Mouse (Mus musculus): ENCODE data around the gene Idh3b. TPM values are rescaled to one million over a fixed set of nuclear protein-coding genes. Genes with fewer than 3 reads are reported as not detected.

Gene Idh3b
- polyA plus RNA-seq, 1 experiment from 2014 or later: 117 TPM

GRCm38 (mm10) chr2:130265520-130265919, 18.8 kb downstream of the Idh3b start:
- 19% methylated on average over 1 of the region's 1 CpGs for WGBS (ENCODE audit: insufficient replicate concordance)
- H3K9me3 ChIP-seq (replicated peaks): no peaks in the 10 kb centered on the region
- peak; percentile 82 for ATAC-seq (ENCODE audit: low read depth)
- peak overlapping the region; percentile 76 for H3K27ac ChIP-seq
- peak overlapping the region; percentile 48 for H3K4me3 ChIP-seq (replicated peaks)
- peak overlapping the region; percentile 68 for H3K4me2 ChIP-seq
- peak overlapping the region; percentile 69 for H3K9ac ChIP-seq
- no peaks in the 10 kb centered on the region for H3K27me3 ChIP-seq
- H3K4me1 ChIP-seq (replicated peaks): peaks cover 79% of the 10 kb centered on the region
- peak; percentile 73 for DNase-seq
- no peaks in the 10 kb centered on the region for H3K36me3 ChIP-seq

- 0% methylated on average over 2 of the region's 2 CpGs for WGBS (ENCODE audit: insufficient replicate concordance)
- DNase-seq (peak; percentile 58), ATAC-seq (ENCODE audit: low read depth) (peak; percentile 91)
- Histone ChIP-seq H3K4me3 (replicated peaks) (peak overlapping the region; percentile 14; the same call in 1 of the 2 replicates), H3K36me3 (no peaks in the 10 kb centered on the region), H3K9ac (peak overlapping the region; percentile 40), H3K27me3 (no peaks in the 10 kb centered on the region), H3K4me1 (replicated peaks) (peaks cover 72% of the 10 kb centered on the region), H3K4me2 (peak overlapping the region; percentile 68), H3K27ac (peak overlapping the region; percentile 74), H3K9me3 (replicated peaks) (no peaks in the 10 kb centered on the region)
Observed at GRCm38 (mm10) chr2:130262398-130262797, 21.9 kb downstream of the Idh3b start.

- no peaks in the 10 kb centered on the region for H3K36me3 ChIP-seq
- H3K27me3 ChIP-seq: no peaks in the 10 kb centered on the region
- peak overlapping the region; percentile 39; the same call in 1 of the 2 replicates for H3K9ac ChIP-seq
- 15% methylated on average over 2 of the region's 2 CpGs for WGBS (ENCODE audit: insufficient replicate concordance)
- peaks cover 72% of the 10 kb centered on the region for H3K4me1 ChIP-seq (replicated peaks)
- peak overlapping the region; percentile 14; the same call in 1 of the 2 replicates for H3K4me3 ChIP-seq (replicated peaks)
- ATAC-seq (ENCODE audit: low read depth) (peak; percentile 57), DNase-seq (no peak)
- H3K9me3 ChIP-seq (replicated peaks): no peaks in the 10 kb centered on the region
- peak overlapping the region; percentile 68 for H3K4me2 ChIP-seq
- H3K27ac ChIP-seq: peak overlapping the region; percentile 70
Observed at GRCm38 (mm10) chr2:130261914-130262313, 22.4 kb downstream of the Idh3b start.

- ATAC-seq (ENCODE audit: low read depth) (no peak), DNase-seq (no peak)
- Histone ChIP-seq H3K27me3 (no peaks in the 10 kb centered on the region), H3K9me3 (replicated peaks) (no peaks in the 10 kb centered on the region), H3K4me3 (replicated peaks) (no peak overlapping the region), H3K9ac (peak overlapping the region; percentile 42), H3K4me1 (replicated peaks) (peaks cover 63% of the 10 kb centered on the region), H3K27ac (peak overlapping the region; percentile 70), H3K4me2 (peak overlapping the region; percentile 68), H3K36me3 (no peaks in the 10 kb centered on the region)
- 63% methylated on average over 4 of the region's 4 CpGs for WGBS (ENCODE audit: insufficient replicate concordance)
Observed at GRCm38 (mm10) chr2:130260822-130261221, 23.5 kb downstream of the Idh3b start.

- H3K27me3 ChIP-seq: 0 out of 2 replicates have a peak, but pooled peaks cover 2% of the 10 kb centered on the region
- no peaks in the 10 kb centered on the region for H3K36me3 ChIP-seq
- no peak overlapping the region for H3K27ac ChIP-seq
- ATAC-seq (ENCODE audit: low read depth): no peak
- H3K4me1 ChIP-seq (replicated peaks): peaks cover 22% of the 10 kb centered on the region
- no peak overlapping the region for H3K9ac ChIP-seq
- no peaks in the 10 kb centered on the region for H3K9me3 ChIP-seq (replicated peaks)
- no peak overlapping the region for H3K4me2 ChIP-seq
- DNase-seq: no peak
- no peak overlapping the region for H3K4me3 ChIP-seq (replicated peaks)
- WGBS (ENCODE audit: insufficient replicate concordance): 39% methylated on average over 4 of the region's 4 CpGs
Observed at GRCm38 (mm10) chr2:130256762-130257161, 27.6 kb downstream of the Idh3b start.

GRCm38 (mm10) chr2:130248226-130248625, 36.1 kb downstream of the Idh3b start:
- peak overlapping the region; percentile 63 for H3K27ac ChIP-seq
- no peaks in the 10 kb centered on the region for H3K9me3 ChIP-seq (replicated peaks)
- DNase-seq: peak; percentile 35
- H3K27me3 ChIP-seq: 0 out of 2 replicates have a peak, but pooled peaks cover 2% of the 10 kb centered on the region
- H3K36me3 ChIP-seq: no peaks in the 10 kb centered on the region
- ATAC-seq (ENCODE audit: low read depth): peak; percentile 95
- H3K4me1 ChIP-seq (replicated peaks): peaks cover 16% of the 10 kb centered on the region
- WGBS (ENCODE audit: insufficient replicate concordance): 20% methylated on average over 7 of the region's 7 CpGs
- peak overlapping the region; percentile 19; the same call in 1 of the 2 replicates for H3K4me2 ChIP-seq
- H3K9ac ChIP-seq: peak overlapping the region; percentile 23; the same call in 1 of the 2 replicates
- no peak overlapping the region for H3K4me3 ChIP-seq (replicated peaks)

GRCm38 (mm10) chr2:130246912-130247311, 37.4 kb downstream of the Idh3b start:
- no peak for ATAC-seq (ENCODE audit: low read depth)
- no peaks in the 10 kb centered on the region for H3K9me3 ChIP-seq (replicated peaks)
- no peaks in the 10 kb centered on the region for H3K27me3 ChIP-seq
- H3K4me1 ChIP-seq (replicated peaks): peaks cover 16% of the 10 kb centered on the region
- 44% methylated on average over 9 of the region's 9 CpGs for WGBS (ENCODE audit: insufficient replicate concordance)
- no peak overlapping the region for H3K4me3 ChIP-seq (replicated peaks)
- no peak for DNase-seq
- no peaks in the 10 kb centered on the region for H3K36me3 ChIP-seq
- H3K4me2 ChIP-seq: no peak overlapping the region
- H3K27ac ChIP-seq: no peak overlapping the region
- no peak overlapping the region for H3K9ac ChIP-seq

Other genes starting within 250 kb of the Idh3b start
- not detected in 2 replicates for gene Tgm6, start 172.1 kb downstream of the Idh3b start, polyA plus RNA-seq (2015; fragmentation: Nextera tagmentation; extraction: Ambion mirVana)
- 386 and 388 TPM in 2 replicates for gene Snrpb, start 105.1 kb downstream of the Idh3b start, polyA plus RNA-seq (2015; fragmentation: Nextera tagmentation; extraction: Ambion mirVana)
- gene Tmc2, start 89.4 kb downstream of the Idh3b start, polyA plus RNA-seq (2015; fragmentation: Nextera tagmentation; extraction: Ambion mirVana): not detected in 2 replicates
- 271 and 279 TPM in 2 replicates for gene Nop56, start 10.1 kb downstream of the Idh3b start, polyA plus RNA-seq (2015; fragmentation: Nextera tagmentation; extraction: Ambion mirVana)
- 0.03 and 0.10 TPM in 2 replicates for gene Ebf4, start 10.6 kb upstream of the Idh3b start, polyA plus RNA-seq (2015; fragmentation: Nextera tagmentation; extraction: Ambion mirVana)
- gene Cpxm1, start 113.0 kb upstream of the Idh3b start, polyA plus RNA-seq (2015; fragmentation: Nextera tagmentation; extraction: Ambion mirVana): 5.3 and 7.2 TPM in 2 replicates
- gene Gm28372, start 120.7 kb upstream of the Idh3b start, polyA plus RNA-seq (2015; fragmentation: Nextera tagmentation; extraction: Ambion mirVana): not detected in 2 replicates
- gene 1700020A23Rik, start 120.7 kb upstream of the Idh3b start, polyA plus RNA-seq (2015; fragmentation: Nextera tagmentation; extraction: Ambion mirVana): not detected in 2 replicates
- not detected in 2 replicates for gene Tmem239, start 121.9 kb upstream of the Idh3b start, polyA plus RNA-seq (2015; fragmentation: Nextera tagmentation; extraction: Ambion mirVana)
- gene Vps16, start 139.8 kb upstream of the Idh3b start, polyA plus RNA-seq (2015; fragmentation: Nextera tagmentation; extraction: Ambion mirVana): 46.0 and 47.3 TPM in 2 replicates
- 3.5 and 3.8 TPM in 2 replicates for gene Pced1a, start 140.2 kb upstream of the Idh3b start, polyA plus RNA-seq (2015; fragmentation: Nextera tagmentation; extraction: Ambion mirVana)
- gene Ptpra, start 165.7 kb upstream of the Idh3b start, polyA plus RNA-seq (2015; fragmentation: Nextera tagmentation; extraction: Ambion mirVana): 29.9 and 34.8 TPM in 2 replicates